Comparison of ENCODE assay signal across 11 mouse cellular contexts in the genomic region with DNA sequence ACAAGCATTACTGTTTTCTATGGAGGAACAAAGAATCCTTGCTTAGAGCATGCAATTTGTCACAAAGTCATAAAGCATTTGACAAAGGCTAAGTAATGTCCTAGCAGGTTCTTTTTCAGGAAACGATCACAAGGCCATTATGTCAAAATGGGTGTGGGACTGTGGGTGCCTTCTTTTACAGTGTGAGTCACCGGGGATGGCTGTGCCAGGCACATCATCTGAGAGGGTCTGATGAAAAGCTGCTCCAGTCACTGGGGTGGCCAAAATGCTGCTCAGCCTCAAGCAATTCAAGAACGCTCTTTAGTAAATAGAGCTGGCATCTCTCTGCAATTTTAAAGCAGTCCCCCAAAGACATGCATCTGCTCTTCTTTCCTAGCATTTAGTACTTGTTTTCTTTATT.
A peak's percentile ranks its signal among the peaks of the same experiment; 100 is the strongest.
DNase-seq lines count a peak whose midpoint lies in the region; ATAC-seq and TF ChIP-seq lines count a peak whose summit lies in the region.
"Had no signal": no experiment of that assay in that cellular context is flagged by ENCODE, and none has a peak within 500 bp of the region (broad histone marks: within the 10 kb centered on the region; RNA-seq: fewer than 3 reads in every experiment).

No protein-coding gene starts in this region.

- H3K27me3 ChIP-seq in forebrain, postnatal 0 days (ENCODE audit: insufficient read depth, low read length), result no peaks in the 10 kb centered on the region
- H3K27me3 ChIP-seq in forebrain, embryonic 11.5 days (ENCODE audit: control insufficient read depth, insufficient read depth, low read length), result no peaks in the 10 kb centered on the region
- H3K27me3 ChIP-seq in heart, embryonic 10.5 days (ENCODE audit: insufficient read depth, poor library complexity, severe bottlenecking), result no peaks in the 10 kb centered on the region
- H3K27me3 ChIP-seq: forebrain, embryonic 13.5 days had no signal

- peak; percentile 18 for DNase-seq in forebrain, postnatal 0 days
- no peak for DNase-seq in forebrain, embryonic 11.5 days (ENCODE audit: low spot score)
- DNase-seq in right cerebral cortex, adult 18-20 months, result peak; percentile 46
- no peak for DNase-seq in right cerebral cortex, postnatal 25 days
- DNase-seq in layer of hippocampus, adult 2 months (ENCODE audit: low spot score in 2 of 2), result peak; percentile 25 to 68
- no peak for DNase-seq in heart, embryonic 10.5 days (ENCODE audit: low spot score)
- no peak for DNase-seq in embryo, embryonic 10.5 days (ENCODE audit: low spot score)
- DNase-seq in kidney, postnatal 4 days, result no peak
- DNase-seq: heart, adult 2 months had no signal

- 28% methylated on average over 3 of the region's 3 CpGs for WGBS in forebrain, postnatal 0 days
- 90% methylated on average over 3 of the region's 3 CpGs for WGBS in forebrain, embryonic 11.5 days
- WGBS in heart, embryonic 10.5 days, result 80% methylated on average over 3 of the region's 3 CpGs

- no peaks in the 10 kb centered on the region for H3K4me1 ChIP-seq in forebrain, postnatal 0 days (ENCODE audit: insufficient read depth)
- no peaks in the 10 kb centered on the region for H3K4me1 ChIP-seq in forebrain, embryonic 11.5 days (replicated peaks; ENCODE audit: control insufficient read depth, insufficient read depth, low read length)
- H3K4me1 ChIP-seq in heart, embryonic 10.5 days, result peaks cover 11% of the 10 kb centered on the region; the same call in 1 of the 2 replicates

- peaks cover 15% of the 10 kb centered on the region for H3K36me3 ChIP-seq in forebrain, postnatal 0 days (ENCODE audit: insufficient read depth)
- no peaks in the 10 kb centered on the region; the same call in 1 of the 2 replicates for H3K36me3 ChIP-seq in forebrain, embryonic 11.5 days (ENCODE audit: control insufficient read depth, insufficient read depth, low read length)
- peaks cover 35% of the 10 kb centered on the region for H3K36me3 ChIP-seq in heart, embryonic 10.5 days

- H3K4me2 ChIP-seq in forebrain, postnatal 0 days (ENCODE audit: low read depth), result no peak overlapping the region
- H3K4me2 ChIP-seq in forebrain, embryonic 11.5 days (ENCODE audit: low read depth, low read length, severe bottlenecking), result no peak overlapping the region
- H3K4me2 ChIP-seq: forebrain, embryonic 13.5 days had no signal

- ATAC-seq in forebrain, postnatal 0 days, result peak; percentile 80
- no peak for ATAC-seq in forebrain, embryonic 11.5 days (replicated peaks; ENCODE audit: low FRiP score)
- ATAC-seq: forebrain, embryonic 13.5 days; inflammation-experienced regulatory T-cells, adult 6 months had no signal

- H3K27ac ChIP-seq in forebrain, postnatal 0 days (ENCODE audit: low read depth, low read length), result peak overlapping the region; percentile 29; the same call in 1 of the 2 replicates
- no peak overlapping the region for H3K27ac ChIP-seq in forebrain, embryonic 11.5 days (ENCODE audit: low read depth, low read length)
- peak overlapping the region; percentile 85 for H3K27ac ChIP-seq in layer of hippocampus, adult 2 months
- H3K27ac ChIP-seq in heart, embryonic 10.5 days, result no peak overlapping the region
- H3K27ac ChIP-seq: forebrain, embryonic 13.5 days; heart, adult 2 months had no signal

- H3K4me3 ChIP-seq in forebrain, postnatal 0 days (ENCODE audit: low read depth, low read length), result no peak overlapping the region
- H3K4me3 ChIP-seq in forebrain, embryonic 11.5 days (ENCODE audit: low read depth, low read length), result no peak overlapping the region
- no peak overlapping the region for H3K4me3 ChIP-seq in layer of hippocampus, adult 2 months
- no peak overlapping the region for H3K4me3 ChIP-seq in heart, embryonic 10.5 days
- H3K4me3 ChIP-seq: forebrain, embryonic 13.5 days; heart, adult 2 months had no signal

- no peak for TF ChIP-seq CTCF in forebrain, postnatal 0 days (IDR thresholded peaks at IDR 0.05; ENCODE audit: low read depth)
- no peak for TF ChIP-seq CTCF in layer of hippocampus, adult 2 months (conservative IDR thresholded peaks at IDR 0.05)

- H3K9ac ChIP-seq in forebrain, postnatal 0 days, result no peak overlapping the region
- no peak overlapping the region for H3K9ac ChIP-seq in forebrain, embryonic 11.5 days (ENCODE audit: low read length)
- H3K9ac ChIP-seq: forebrain, embryonic 13.5 days had no signal

- no peaks in the 10 kb centered on the region for H3K9me3 ChIP-seq in forebrain, postnatal 0 days (ENCODE audit: low read length)
- no peaks in the 10 kb centered on the region for H3K9me3 ChIP-seq in forebrain, embryonic 11.5 days (ENCODE audit: control insufficient read depth, low read length)
- no peaks in the 10 kb centered on the region for H3K9me3 ChIP-seq in heart, embryonic 10.5 days

Comparison
In these comparisons a context has a peak if more than half of its experiments do, and no peak if none do; other contexts are left out.
1. DNase-seq: peak in forebrain, postnatal 0 days (single experiment), right cerebral cortex, adult 18-20 months (single experiment) and layer of hippocampus, adult 2 months (2 of 2); none in forebrain, embryonic 11.5 days (single experiment), right cerebral cortex, postnatal 25 days (single experiment), heart, embryonic 10.5 days (single experiment), embryo, embryonic 10.5 days (single experiment) and kidney, postnatal 4 days (0 of 2).
2. H3K27ac ChIP-seq: peak in forebrain, postnatal 0 days (single experiment) and layer of hippocampus, adult 2 months (single experiment); none in forebrain, embryonic 11.5 days (single experiment) and heart, embryonic 10.5 days (single experiment).